Mouse (Mus musculus): ENCODE results near the gene March9. TPM values are rescaled to one million over a fixed set of nuclear protein-coding genes. Genes with fewer than 3 reads are reported as not detected.
A peak's percentile ranks its signal among the peaks of the same experiment; 100 is the strongest.

The March9 gene
- polyA plus RNA-seq, 1 experiment from 2014 or later = 8.9 TPM

DNA sequence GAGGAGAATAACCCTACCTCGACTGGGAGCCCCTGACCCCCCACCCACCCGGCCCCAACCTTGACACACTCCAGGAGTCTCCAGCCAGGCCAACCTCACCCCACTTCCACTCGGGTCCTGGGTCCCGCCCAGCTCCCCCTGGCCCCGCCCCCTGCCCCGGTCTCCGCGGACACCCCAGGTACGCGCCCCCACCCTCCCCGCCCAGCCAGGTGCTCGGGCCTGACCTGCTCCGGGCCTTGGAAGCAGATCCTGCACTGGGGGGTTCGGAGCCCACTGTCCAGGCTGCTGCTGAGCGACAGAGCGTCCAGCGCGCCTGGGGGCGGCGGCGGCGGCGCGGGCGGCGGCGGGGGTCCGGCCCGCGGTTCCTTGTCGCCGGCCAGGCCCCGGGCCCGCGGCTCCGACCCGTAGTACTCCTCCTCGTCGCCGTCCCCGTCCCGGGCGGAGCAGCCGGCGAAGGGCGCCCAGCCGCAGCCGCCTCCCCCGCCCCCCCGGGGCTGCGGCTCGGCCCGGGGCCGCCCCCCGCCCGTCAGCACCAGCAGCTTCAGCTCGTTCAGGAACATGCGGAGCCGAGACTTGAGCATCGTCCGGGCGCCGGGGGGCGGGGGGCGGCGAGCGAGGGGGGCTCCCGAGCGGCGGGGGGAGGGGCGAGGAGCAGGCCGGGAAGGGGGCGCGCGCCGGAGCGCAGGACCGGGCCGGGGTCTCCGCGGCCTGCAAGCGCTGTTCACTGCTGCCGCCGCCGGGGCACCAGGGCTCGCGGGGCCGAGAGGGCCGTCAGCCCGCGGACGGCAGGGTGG lies 613 bp downstream of the March9 start:
- under 1% methylated on average over 65 of the region's 92 CpGs for WGBS
- H3K4me1 ChIP-seq = peaks cover 55% of the 10 kb centered on the region
- 0 out of 2 replicates have a peak, but pooled peaks have one; percentile 2 for ATAC-seq (replicated peaks)

DNA sequence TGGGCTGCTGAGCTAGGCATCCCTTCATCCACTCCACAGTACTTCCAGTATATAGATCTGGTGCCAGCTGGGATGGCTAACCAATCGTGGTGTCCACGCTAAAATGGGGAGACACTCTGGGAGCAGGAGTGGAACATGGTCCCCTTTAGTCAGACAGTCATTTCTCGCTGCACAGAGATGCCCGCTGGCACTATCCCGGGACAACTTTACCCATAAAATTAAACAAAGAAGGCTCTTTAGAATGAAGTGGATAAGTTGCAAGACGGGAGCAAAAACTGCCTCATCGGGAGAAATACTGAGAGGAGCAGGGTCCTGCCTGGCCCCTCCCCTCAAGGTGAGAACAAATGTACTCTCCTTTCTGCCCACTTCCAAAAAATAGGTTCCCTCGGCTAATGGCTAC lies 1.3 kb downstream of the March9 start:
- no peaks in the 10 kb centered on the region for H3K9me3 ChIP-seq
- ATAC-seq (replicated peaks) = no peak
- H3K9ac ChIP-seq = peak overlapping the region; percentile 90
- peaks cover 29% of the 10 kb centered on the region for H3K36me3 ChIP-seq (replicated peaks)
- WGBS = 3% methylated on average over 8 of the region's 8 CpGs
- no peaks in the 10 kb centered on the region for H3K27me3 ChIP-seq (replicated peaks)
- peak overlapping the region; percentile 92 for H3K4me3 ChIP-seq
- peaks cover 55% of the 10 kb centered on the region for H3K4me1 ChIP-seq
- H3K4me2 ChIP-seq = peak overlapping the region; percentile 84
- peak overlapping the region; percentile 97 for H3K27ac ChIP-seq

More for the DNA sequence above, 613 bp downstream of the March9 start:
- Histone ChIP-seq H3K9me3 (no peaks in the 10 kb centered on the region), H3K9ac (peak overlapping the region; percentile 90), H3K4me3 (peak overlapping the region; percentile 92), H3K36me3 (replicated peaks) (peaks cover 25% of the 10 kb centered on the region), H3K27ac (peak overlapping the region; percentile 97), H3K4me2 (peak overlapping the region; percentile 84), H3K27me3 (replicated peaks) (no peaks in the 10 kb centered on the region)

DNA sequence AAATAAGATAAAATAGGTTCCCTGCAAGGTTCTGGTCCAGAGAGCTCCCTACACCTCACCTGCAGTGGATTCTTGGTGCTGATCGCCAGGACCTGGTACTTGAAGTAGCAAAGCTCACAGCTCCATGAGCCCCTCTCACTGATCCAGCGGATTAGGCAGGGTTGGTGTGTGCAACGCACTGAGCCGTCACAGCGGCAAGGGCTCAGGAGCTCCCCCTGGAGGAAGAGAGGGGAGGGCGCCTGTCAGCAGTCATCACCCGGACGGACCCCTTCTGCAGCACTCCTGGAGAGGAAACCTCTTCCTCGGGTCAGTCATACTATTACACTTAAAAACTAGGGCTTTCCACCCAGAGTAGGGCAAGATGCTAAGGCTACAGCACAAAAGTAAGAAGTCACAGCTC lies 1.8 kb downstream of the March9 start:
- peaks cover 55% of the 10 kb centered on the region for H3K4me1 ChIP-seq
- 0 out of 2 replicates have a peak overlapping the region, but pooled peaks have one; percentile 97 for H3K27ac ChIP-seq
- H3K36me3 ChIP-seq (replicated peaks) = peaks cover 34% of the 10 kb centered on the region
- no peaks in the 10 kb centered on the region for H3K27me3 ChIP-seq (replicated peaks)
- H3K4me3 ChIP-seq = peak overlapping the region; percentile 92
- WGBS = under 1% methylated on average over 9 of the region's 9 CpGs
- ATAC-seq (replicated peaks) = 0 out of 2 replicates have a peak, but pooled peaks have one; percentile 5
- H3K9ac ChIP-seq = peak overlapping the region; percentile 90
- H3K9me3 ChIP-seq = no peaks in the 10 kb centered on the region
- H3K4me2 ChIP-seq = peak overlapping the region; percentile 84

DNA sequence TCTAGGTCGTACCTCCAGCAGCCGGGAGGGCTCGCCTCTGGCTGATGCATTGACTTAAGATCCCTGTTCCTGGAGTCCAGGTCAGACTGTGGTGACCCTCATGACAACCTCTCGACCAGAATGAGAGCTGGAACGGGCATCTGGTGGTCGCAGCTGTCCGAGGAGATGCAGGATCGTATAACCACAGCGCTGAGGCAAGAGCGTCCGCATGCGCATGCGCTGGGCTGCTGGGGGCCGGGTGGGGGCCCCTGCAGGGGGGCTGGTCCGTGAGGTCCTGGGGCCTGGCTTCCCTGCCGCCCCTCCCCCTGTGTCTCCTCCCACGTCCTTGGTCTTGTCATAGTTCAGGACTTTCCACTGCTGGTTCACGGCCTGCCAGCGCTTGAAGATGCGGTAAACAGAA lies 3.5 kb downstream of the March9 start:
- 92% methylated on average over 20 of the region's 20 CpGs for WGBS
- Histone ChIP-seq H3K27me3 (replicated peaks) (peaks cover 8% of the 10 kb centered on the region), H3K4me1 (peaks cover 41% of the 10 kb centered on the region), H3K4me2 (no peak overlapping the region), H3K9me3 (no peaks in the 10 kb centered on the region), H3K4me3 (no peak overlapping the region), H3K27ac (no peak overlapping the region), H3K36me3 (replicated peaks) (peaks cover 39% of the 10 kb centered on the region), H3K9ac (no peak overlapping the region)
- ATAC-seq (replicated peaks) = no peak

DNA sequence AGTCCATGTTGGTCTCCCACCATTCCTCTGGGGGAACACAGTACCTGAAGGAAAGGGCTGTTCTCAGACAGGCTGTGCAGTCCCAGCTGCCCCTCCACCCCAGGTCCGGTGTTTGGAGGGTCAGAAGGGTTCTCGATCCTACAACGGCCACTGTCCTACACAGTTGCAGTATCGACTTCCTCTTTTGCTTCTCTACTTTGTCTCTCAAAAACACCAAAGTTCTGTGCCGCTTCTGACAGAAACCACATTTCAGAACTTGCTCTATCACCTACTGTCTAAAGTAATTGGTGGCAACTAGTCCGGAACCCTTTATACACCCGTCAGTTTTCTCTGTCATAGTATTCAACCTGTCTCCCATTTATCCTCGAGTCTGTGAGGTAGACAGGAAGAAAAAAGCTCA lies 4.6 kb downstream of the March9 start:
- Histone ChIP-seq H3K4me2 (no peak overlapping the region), H3K36me3 (replicated peaks) (peaks cover 39% of the 10 kb centered on the region), H3K27ac (no peak overlapping the region), H3K4me3 (no peak overlapping the region), H3K9me3 (no peaks in the 10 kb centered on the region), H3K27me3 (replicated peaks) (peaks cover 18% of the 10 kb centered on the region), H3K4me1 (peaks cover 33% of the 10 kb centered on the region), H3K9ac (no peak overlapping the region)
- ATAC-seq (replicated peaks) = no peak
- WGBS = 91% methylated on average over 8 of the region's 8 CpGs

DNA sequence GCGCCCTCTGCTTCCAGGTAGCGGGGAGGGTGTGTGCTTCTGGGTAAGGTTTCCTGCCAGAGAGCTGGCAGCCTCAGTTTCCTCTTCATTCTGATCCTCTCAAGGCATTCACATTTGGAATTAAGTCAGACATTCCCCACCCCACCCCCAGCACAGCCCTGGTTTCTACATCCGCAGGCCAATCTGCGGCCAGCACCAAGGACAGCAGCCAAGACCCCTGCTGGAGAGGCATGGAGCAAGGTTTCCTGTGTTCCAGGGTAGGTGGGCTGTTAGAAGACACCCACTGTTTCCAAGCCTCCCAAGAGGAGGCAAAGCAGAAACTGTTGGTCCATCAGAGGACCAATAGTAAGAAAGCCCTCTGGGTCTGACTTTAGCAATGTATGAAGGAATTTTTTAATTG lies 5.3 kb downstream of the March9 start:
- peaks cover 36% of the 10 kb centered on the region for H3K4me1 ChIP-seq
- no peaks in the 10 kb centered on the region for H3K9me3 ChIP-seq
- H3K4me2 ChIP-seq = no peak overlapping the region
- WGBS = 80% methylated on average over 4 of the region's 4 CpGs
- H3K4me3 ChIP-seq = no peak overlapping the region
- H3K27me3 ChIP-seq (replicated peaks) = peaks cover 26% of the 10 kb centered on the region
- ATAC-seq (replicated peaks) = no peak
- no peak overlapping the region for H3K9ac ChIP-seq
- H3K27ac ChIP-seq = no peak overlapping the region
- peaks cover 39% of the 10 kb centered on the region for H3K36me3 ChIP-seq (replicated peaks)

DNA sequence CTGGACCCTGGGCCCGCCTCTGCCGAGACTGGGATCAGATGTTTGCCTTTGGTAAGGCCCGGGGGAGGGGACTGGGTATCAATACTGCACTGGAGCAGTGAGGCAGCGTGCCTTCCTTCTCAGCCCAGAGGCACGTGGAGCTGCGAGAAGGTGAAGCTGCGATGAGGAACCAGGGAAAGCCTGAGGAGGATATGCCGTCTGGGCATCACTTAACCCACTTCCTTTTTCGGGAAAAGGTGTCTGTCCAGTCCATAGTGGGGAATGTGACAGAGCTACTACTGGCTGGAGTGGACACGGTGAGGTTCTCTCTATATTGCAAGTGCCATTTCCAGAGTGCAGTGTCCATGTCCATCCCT lies 9.9 kb downstream of the March9 start:
- no peaks in the 10 kb centered on the region for H3K9me3 ChIP-seq
- H3K9ac ChIP-seq = no peak overlapping the region
- no peak overlapping the region for H3K4me3 ChIP-seq
- no peak overlapping the region for H3K4me2 ChIP-seq
- H3K4me1 ChIP-seq = peaks cover 16% of the 10 kb centered on the region
- H3K27me3 ChIP-seq (replicated peaks) = peaks cover 50% of the 10 kb centered on the region
- ATAC-seq (replicated peaks) = no peak
- no peak overlapping the region for H3K27ac ChIP-seq
- peaks cover 14% of the 10 kb centered on the region for H3K36me3 ChIP-seq (replicated peaks)
- 21% methylated on average over 10 of the region's 10 CpGs for WGBS

DNA sequence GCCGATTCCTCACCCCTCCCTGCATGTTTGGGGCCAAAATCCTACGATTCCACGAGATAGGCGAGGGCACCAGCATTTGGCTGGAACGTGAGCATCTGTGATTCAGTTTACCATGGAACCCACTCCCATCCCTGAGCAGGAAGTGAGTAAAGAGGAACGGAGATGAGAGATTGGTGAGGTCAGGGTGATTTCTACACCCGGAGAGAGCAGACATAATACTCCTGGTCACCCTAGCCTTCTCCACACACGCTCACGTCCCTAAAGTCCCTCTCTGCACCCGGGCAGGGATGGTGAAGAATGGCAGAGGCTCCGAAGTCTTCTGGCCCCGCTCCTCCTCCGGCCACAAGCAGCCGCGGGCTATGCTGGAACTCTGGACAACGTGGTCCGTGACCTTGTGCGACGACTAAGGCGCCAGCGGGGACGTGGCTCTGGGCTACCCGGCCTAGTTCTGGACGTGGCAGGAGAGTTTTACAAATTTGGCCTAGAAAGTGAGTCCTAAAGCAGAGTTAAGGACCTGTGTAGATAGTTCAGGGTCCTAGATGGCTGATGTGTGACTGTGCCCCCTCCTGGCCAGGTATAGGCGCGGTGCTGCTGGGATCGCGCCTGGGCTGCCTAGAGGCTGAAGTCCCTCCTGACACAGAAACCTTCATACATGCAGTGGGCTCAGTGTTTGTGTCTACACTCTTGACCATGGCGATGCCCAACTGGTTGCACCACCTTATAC lies 10.4 kb downstream of the March9 start:
- Histone ChIP-seq H3K4me1 (peaks cover 11% of the 10 kb centered on the region), H3K4me3 (no peak overlapping the region), H3K4me2 (no peak overlapping the region), H3K27ac (no peak overlapping the region), H3K9me3 (no peaks in the 10 kb centered on the region), H3K27me3 (replicated peaks) (peaks cover 50% of the 10 kb centered on the region), H3K36me3 (replicated peaks) (peaks cover 14% of the 10 kb centered on the region), H3K9ac (no peak overlapping the region)
- WGBS = 3% methylated on average over 29 of the region's 29 CpGs
- no peak for ATAC-seq (replicated peaks)

DNA sequence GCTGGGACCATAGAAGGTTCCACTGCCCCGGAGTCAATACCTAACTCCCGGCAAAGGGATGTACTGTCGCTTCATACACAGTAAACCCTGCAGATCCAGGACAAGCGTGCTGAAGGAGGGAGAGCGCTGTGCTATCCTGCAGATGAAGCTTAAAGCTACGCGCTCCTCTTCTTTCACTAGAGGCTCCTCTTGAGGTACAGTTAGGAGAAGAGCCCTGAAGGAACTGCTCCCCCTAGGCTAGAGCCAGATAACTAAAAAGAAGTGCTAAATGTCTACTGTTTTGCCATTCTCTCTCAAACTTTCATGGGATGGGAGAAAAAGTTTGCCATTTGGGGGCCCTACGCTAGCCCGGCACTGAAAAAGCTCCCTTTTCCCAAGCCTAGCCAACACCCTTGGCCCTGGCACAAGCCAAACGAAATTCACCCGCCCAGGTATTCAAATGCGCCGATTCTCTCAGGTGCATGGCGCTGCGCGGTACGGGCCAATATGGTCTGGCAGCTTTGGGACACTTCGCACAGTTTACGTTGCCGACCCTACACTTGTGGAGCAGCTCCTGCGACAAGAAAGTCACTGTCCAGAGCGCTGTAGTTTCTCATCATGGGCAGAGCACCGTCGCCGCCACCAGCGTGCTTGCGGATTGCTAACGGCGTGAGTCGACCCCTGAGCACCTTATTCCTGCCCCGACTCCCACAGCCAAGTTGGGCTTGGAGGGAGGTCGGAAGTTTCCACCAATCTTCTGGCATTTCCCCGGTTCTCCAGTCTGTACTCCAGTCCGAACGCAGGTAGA lies 11.2 kb downstream of the March9 start:
- Histone ChIP-seq H3K9ac (no peak overlapping the region), H3K4me1 (peaks cover 11% of the 10 kb centered on the region), H3K27ac (no peak overlapping the region), H3K4me2 (no peak overlapping the region), H3K27me3 (replicated peaks) (peaks cover 50% of the 10 kb centered on the region), H3K9me3 (no peaks in the 10 kb centered on the region), H3K36me3 (replicated peaks) (peaks cover 11% of the 10 kb centered on the region), H3K4me3 (no peak overlapping the region)
- WGBS = 6% methylated on average over 35 of the region's 35 CpGs
- ATAC-seq (replicated peaks) = no peak

DNA sequence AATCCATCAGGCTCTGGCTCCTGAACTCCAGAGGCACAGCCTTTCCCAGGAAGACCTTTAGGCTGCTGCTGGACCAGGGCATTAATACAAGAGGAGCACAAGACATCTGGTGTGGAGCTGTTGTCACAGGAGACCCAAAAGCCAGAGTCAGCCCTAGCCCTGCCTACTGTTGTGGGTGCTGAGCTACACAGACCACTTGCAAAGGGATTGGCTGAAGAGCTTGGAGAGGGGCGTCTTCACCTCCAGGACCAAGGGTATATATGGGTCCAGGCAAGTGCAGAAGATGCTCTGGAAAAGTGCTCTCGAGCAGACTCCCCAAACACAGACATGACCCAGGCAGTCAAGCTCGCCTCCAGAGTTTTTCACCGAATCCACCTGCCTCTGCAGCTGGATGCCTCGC lies 12.0 kb downstream of the March9 start, which contains the start of gene Cyp27b1:
Gene Cyp27b1, plus strand, starts transcription at position 297 of the 400 bp plus-strand sequence.
- no peak within 1 kb of the TSS for H3K4me3 ChIP-seq
- peaks cover 50% of the 10 kb centered on the region for H3K27me3 ChIP-seq (replicated peaks)
- no peak within 1 kb of the TSS for H3K27ac ChIP-seq
- no peaks in the 10 kb centered on the region for H3K9me3 ChIP-seq
- no peak within 1 kb of the TSS for H3K9ac ChIP-seq
- ATAC-seq (replicated peaks) = no peak
- peaks cover 12% of the 10 kb centered on the region for H3K4me1 ChIP-seq
- 30% methylated on average over 5 of the region's 5 CpGs for WGBS
- no peak within 1 kb of the TSS for H3K4me2 ChIP-seq
- 0 out of 2 replicates have a peak, but pooled peaks cover 3% of the 10 kb centered on the region for H3K36me3 ChIP-seq (replicated peaks)

DNA sequence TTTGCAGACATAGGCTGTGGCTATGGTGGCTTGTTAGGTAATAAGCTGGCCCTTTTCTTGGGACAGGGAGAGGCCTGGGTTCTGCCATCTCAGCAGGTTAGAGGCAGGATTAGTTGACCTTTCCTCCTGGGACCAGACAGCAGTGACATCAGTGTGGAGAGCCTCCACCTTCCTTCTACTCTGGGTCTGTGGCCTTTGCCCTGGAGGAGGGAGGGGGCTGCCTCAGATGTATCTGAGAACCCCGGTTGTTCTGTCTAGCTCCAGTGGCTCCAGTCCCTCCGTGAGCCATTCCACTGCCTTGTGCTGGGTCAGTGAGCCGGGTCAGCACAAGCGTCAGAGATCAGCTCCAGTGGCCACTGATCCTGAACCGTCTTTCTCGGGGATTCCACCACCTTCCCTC lies 16.8 kb downstream of the March9 start:
- Histone ChIP-seq H3K4me1 (peaks cover 16% of the 10 kb centered on the region), H3K4me3 (no peak overlapping the region; the same call in 1 of the 2 replicates), H3K27ac (no peak overlapping the region), H3K27me3 (replicated peaks) (peaks cover 15% of the 10 kb centered on the region), H3K9me3 (no peaks in the 10 kb centered on the region), H3K9ac (no peak overlapping the region), H3K36me3 (replicated peaks) (no peaks in the 10 kb centered on the region), H3K4me2 (no peak overlapping the region)
- ATAC-seq (replicated peaks) = no peak
- WGBS = 56% methylated on average over 6 of the region's 6 CpGs

Measured in midbrain, embryonic 15.5 days (tissue).